Mouse (Mus musculus): ENCODE measurements at regions not wholly inside any gene's neighbourhood (a gene's known extent, or its start where the extent isn't known, plus 50 kb on each side); places are given as distances from the start of the nearest gene placed in this dataset.

GRCm38 (mm10) chr9:112799583-112800220, 564.0 kb upstream of the Arpp21 start:
- no peaks in the 10 kb centered on the region for H3K27me3 ChIP-seq (ENCODE audit: control insufficient read depth, insufficient read depth, low read length, poor library complexity, severe bottlenecking)
- H3K9ac ChIP-seq (ENCODE audit: low read depth, poor library complexity, severe bottlenecking) = no peak overlapping the region
- no peaks in the 10 kb centered on the region for H3K36me3 ChIP-seq (ENCODE audit: control insufficient read depth, insufficient read depth, low read length, poor library complexity, severe bottlenecking)
- TF ChIP-seq POLR2A (IDR thresholded peaks at IDR 0.05; ENCODE audit: insufficient read depth, low read length) (no peak), EP300 (IDR thresholded peaks at IDR 0.05; ENCODE audit: insufficient read depth, low read depth, low read length) (no peak), CTCF (IDR thresholded peaks at IDR 0.05; ENCODE audit: low read depth, low read length) (no peak)
- no peaks in the 10 kb centered on the region for H3K9me3 ChIP-seq (replicated peaks; ENCODE audit: control insufficient read depth, insufficient read depth, low read length, poor library complexity, severe bottlenecking)
- H3K4me1 ChIP-seq (ENCODE audit: control insufficient read depth, insufficient read depth, low read length) = no peaks in the 10 kb centered on the region
- no peak overlapping the region for H3K4me3 ChIP-seq (ENCODE audit: low read depth, low read length)
- no peak overlapping the region for H3K27ac ChIP-seq (ENCODE audit: insufficient read depth, low read length)

- Histone ChIP-seq H3K27me3 (ENCODE audit: control insufficient read depth, insufficient read depth, low read length, poor library complexity, severe bottlenecking) (no peaks in the 10 kb centered on the region), H3K4me3 (ENCODE audit: low read depth, low read length) (no peak overlapping the region), H3K27ac (ENCODE audit: insufficient read depth, low read length) (no peak overlapping the region), H3K4me1 (ENCODE audit: control insufficient read depth, insufficient read depth, low read length) (no peaks in the 10 kb centered on the region), H3K36me3 (ENCODE audit: control insufficient read depth, insufficient read depth, low read length, poor library complexity, severe bottlenecking) (no peaks in the 10 kb centered on the region), H3K9me3 (replicated peaks; ENCODE audit: control insufficient read depth, insufficient read depth, low read length, poor library complexity, severe bottlenecking) (no peaks in the 10 kb centered on the region), H3K9ac (ENCODE audit: low read depth, poor library complexity, severe bottlenecking) (no peak overlapping the region)
- no peak for TF ChIP-seq EP300 (IDR thresholded peaks at IDR 0.05; ENCODE audit: insufficient read depth, low read depth, low read length)
- TF ChIP-seq CTCF (IDR thresholded peaks at IDR 0.05; ENCODE audit: low read depth, low read length) = peak; percentile 6
These were observed 557.8 kb upstream of the Arpp21 start for GRCm38 (mm10) chr9:112793537-112793936.

- no peaks in the 10 kb centered on the region for H3K27me3 ChIP-seq (ENCODE audit: control insufficient read depth, insufficient read depth, low read length, poor library complexity, severe bottlenecking)
- H3K9ac ChIP-seq (ENCODE audit: low read depth, poor library complexity, severe bottlenecking) = no peak overlapping the region
- H3K9me3 ChIP-seq (replicated peaks; ENCODE audit: control insufficient read depth, insufficient read depth, low read length, poor library complexity, severe bottlenecking) = no peaks in the 10 kb centered on the region
- TF ChIP-seq POLR2A (IDR thresholded peaks at IDR 0.05; ENCODE audit: insufficient read depth, low read length) = no peak
- TF ChIP-seq EP300 (IDR thresholded peaks at IDR 0.05; ENCODE audit: insufficient read depth, low read depth, low read length) = no peak
- no peak for TF ChIP-seq CTCF (IDR thresholded peaks at IDR 0.05; ENCODE audit: low read depth, low read length)
- H3K4me3 ChIP-seq (ENCODE audit: low read depth, low read length) = no peak overlapping the region
- no peak overlapping the region for H3K27ac ChIP-seq (ENCODE audit: insufficient read depth, low read length)
- no peaks in the 10 kb centered on the region for H3K4me1 ChIP-seq (ENCODE audit: control insufficient read depth, insufficient read depth, low read length)
- H3K36me3 ChIP-seq (ENCODE audit: control insufficient read depth, insufficient read depth, low read length, poor library complexity, severe bottlenecking) = no peaks in the 10 kb centered on the region
These were observed 536.2 kb upstream of the Arpp21 start for GRCm38 (mm10) chr9:112771981-112772380.

- no peaks in the 10 kb centered on the region for H3K27me3 ChIP-seq (ENCODE audit: control insufficient read depth, insufficient read depth, low read length, poor library complexity, severe bottlenecking)
- no peak overlapping the region for H3K9ac ChIP-seq (ENCODE audit: low read depth, poor library complexity, severe bottlenecking)
- no peaks in the 10 kb centered on the region for H3K4me1 ChIP-seq (ENCODE audit: control insufficient read depth, insufficient read depth, low read length)
- no peak overlapping the region for H3K4me3 ChIP-seq (ENCODE audit: low read depth, low read length)
- TF ChIP-seq POLR2A (IDR thresholded peaks at IDR 0.05; ENCODE audit: insufficient read depth, low read length) (no peak), CTCF (IDR thresholded peaks at IDR 0.05; ENCODE audit: low read depth, low read length) (no peak), EP300 (IDR thresholded peaks at IDR 0.05; ENCODE audit: insufficient read depth, low read depth, low read length) (no peak)
- no peaks in the 10 kb centered on the region for H3K36me3 ChIP-seq (ENCODE audit: control insufficient read depth, insufficient read depth, low read length, poor library complexity, severe bottlenecking)
- H3K9me3 ChIP-seq (replicated peaks; ENCODE audit: control insufficient read depth, insufficient read depth, low read length, poor library complexity, severe bottlenecking) = no peaks in the 10 kb centered on the region
- H3K27ac ChIP-seq (ENCODE audit: insufficient read depth, low read length) = no peak overlapping the region
These were observed 508.9 kb upstream of the Arpp21 start for GRCm38 (mm10) chr9:112744616-112745015.

GRCm38 (mm10) chr9:112743871-112744590, 508.3 kb upstream of the Arpp21 start:
- H3K4me1 ChIP-seq (ENCODE audit: control insufficient read depth, insufficient read depth, low read length) = no peaks in the 10 kb centered on the region
- no peak overlapping the region for H3K27ac ChIP-seq (ENCODE audit: insufficient read depth, low read length)
- TF ChIP-seq EP300 (IDR thresholded peaks at IDR 0.05; ENCODE audit: insufficient read depth, low read depth, low read length) = no peak
- no peak for TF ChIP-seq POLR2A (IDR thresholded peaks at IDR 0.05; ENCODE audit: insufficient read depth, low read length)
- H3K9me3 ChIP-seq (replicated peaks; ENCODE audit: control insufficient read depth, insufficient read depth, low read length, poor library complexity, severe bottlenecking) = no peaks in the 10 kb centered on the region
- H3K4me3 ChIP-seq (ENCODE audit: low read depth, low read length) = no peak overlapping the region
- no peaks in the 10 kb centered on the region for H3K36me3 ChIP-seq (ENCODE audit: control insufficient read depth, insufficient read depth, low read length, poor library complexity, severe bottlenecking)
- H3K27me3 ChIP-seq (ENCODE audit: control insufficient read depth, insufficient read depth, low read length, poor library complexity, severe bottlenecking) = no peaks in the 10 kb centered on the region
- H3K9ac ChIP-seq (ENCODE audit: low read depth, poor library complexity, severe bottlenecking) = no peak overlapping the region

GRCm38 (mm10) chr9:112735761-112736160, 500.0 kb upstream of the Arpp21 start:
- Histone ChIP-seq H3K27me3 (ENCODE audit: control insufficient read depth, insufficient read depth, low read length, poor library complexity, severe bottlenecking) (no peaks in the 10 kb centered on the region), H3K4me1 (ENCODE audit: control insufficient read depth, insufficient read depth, low read length) (no peaks in the 10 kb centered on the region), H3K4me3 (ENCODE audit: low read depth, low read length) (no peak overlapping the region), H3K9me3 (replicated peaks; ENCODE audit: control insufficient read depth, insufficient read depth, low read length, poor library complexity, severe bottlenecking) (no peaks in the 10 kb centered on the region), H3K27ac (ENCODE audit: insufficient read depth, low read length) (no peak overlapping the region), H3K9ac (ENCODE audit: low read depth, poor library complexity, severe bottlenecking) (no peak overlapping the region), H3K36me3 (ENCODE audit: control insufficient read depth, insufficient read depth, low read length, poor library complexity, severe bottlenecking) (no peaks in the 10 kb centered on the region)
- TF ChIP-seq POLR2A (IDR thresholded peaks at IDR 0.05; ENCODE audit: insufficient read depth, low read length) = no peak

Measured in ES-Bruce4 (cell line).